Mouse (Mus musculus) layer of hippocampus, adult 8-10 months (tissue): Measurements from ENCODE around the gene Olfr1211. TPM values are rescaled to one million over a fixed set of nuclear protein-coding genes. Genes with fewer than 3 reads are reported as not detected.

Experiments
- DNase-seq, 2 experiments: peaks; one replicate each; pipeline ENCODE4 v3.0.0; 2022; ENCODE audit warnings: low spot score in 2 of 2
- total RNA-seq, 4 experiments: library from RNA; stranded (reverse); gene quantifications; 2 replicates each; pipeline ENCODE4 v1.2.4; 2022

Gene Olfr1211
- total RNA-seq: not detected

DNA sequence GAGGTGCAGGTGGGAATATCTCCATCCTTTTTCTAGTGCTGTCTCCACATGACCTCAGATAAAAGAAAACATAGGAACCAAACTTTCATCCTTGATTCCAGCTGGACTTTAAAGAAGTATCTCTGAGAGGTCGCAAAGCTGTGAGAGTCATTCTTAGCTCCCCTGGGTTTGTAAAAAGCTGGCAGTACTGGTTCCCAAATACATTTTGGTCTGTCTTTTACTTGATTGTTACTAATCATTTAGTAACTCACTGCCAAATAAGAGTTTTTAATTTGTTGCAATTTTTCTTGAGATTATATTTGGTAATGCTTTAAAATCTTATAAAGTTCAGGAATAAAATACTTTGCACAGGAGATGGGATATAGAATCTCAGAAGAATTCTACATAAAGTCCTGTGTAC, at the start of gene Olfr1211:
Gene Olfr1211 (minus strand): TSS at position 101 of the 400 bp plus-strand sequence.
- no peak for DNase-seq

DNA sequence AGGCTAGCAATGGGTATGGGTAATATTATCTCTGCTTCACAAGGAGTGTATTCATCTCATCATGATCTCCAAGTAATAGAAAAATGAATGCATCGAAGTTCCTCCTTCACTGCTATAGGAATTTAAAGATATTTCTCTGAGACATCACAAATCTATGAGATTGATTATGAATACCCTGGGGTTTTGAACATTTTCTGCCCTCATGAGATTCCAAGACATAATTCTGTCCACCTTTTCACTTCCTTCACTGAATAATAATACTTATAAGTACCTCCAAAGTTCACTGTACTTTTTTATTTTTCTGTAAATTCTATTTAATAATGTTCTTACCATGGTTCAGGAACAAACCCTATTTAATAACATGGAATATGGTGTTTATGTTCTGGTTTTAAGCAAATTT, 42.3 kb upstream of the Olfr1211 start, which contains the start of gene Gm13762:
Gene Gm13762 (minus strand): TSS at position 101 of the 400 bp plus-strand sequence.
- DNase-seq: no peak

DNA sequence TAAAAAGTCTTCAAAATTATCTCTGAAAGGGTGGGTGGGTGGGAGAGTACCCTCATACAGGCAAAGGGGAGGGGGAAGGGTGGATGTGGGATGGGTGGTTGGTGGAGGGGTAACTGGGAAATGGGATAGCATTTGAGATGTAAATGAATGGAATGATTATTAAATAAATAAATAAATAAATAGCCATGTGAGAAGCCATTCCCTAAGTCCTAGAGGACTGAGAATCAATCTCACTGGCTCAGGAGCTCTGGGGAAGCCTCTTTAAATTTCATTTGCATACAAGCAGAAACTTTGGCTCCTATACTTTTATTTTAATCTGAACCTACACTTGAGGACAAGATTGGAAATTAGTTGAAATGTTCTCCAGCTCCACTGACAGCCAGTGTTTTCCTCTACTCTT, 15.8 kb upstream of the Olfr1211 start, which contains the start of gene Olfr1212:
Gene Olfr1212 (plus strand): TSS at position 301 of the 400 bp plus-strand sequence.
- DNase-seq: no peak

DNA sequence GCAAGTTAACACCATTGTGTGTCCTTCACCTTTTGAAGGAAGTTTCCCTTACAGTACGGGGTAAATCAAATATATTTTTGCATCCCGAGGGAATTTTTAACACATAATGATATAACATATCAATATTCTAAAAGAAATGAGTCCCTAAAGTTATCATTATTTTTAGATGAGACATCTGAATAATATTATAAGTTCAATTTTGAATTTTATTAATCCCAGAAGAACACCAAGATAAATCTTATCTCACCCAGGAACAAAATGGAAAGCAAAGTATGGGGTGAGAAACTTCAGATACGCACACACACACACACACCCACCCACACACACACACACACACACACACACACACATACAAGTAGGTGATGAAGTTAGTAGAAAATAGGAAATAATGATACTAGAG, 22.9 kb downstream of the Olfr1211 start, which contains the start of gene Olfr1209:
Gene Olfr1209 (minus strand): TSS at position 101 of the 400 bp plus-strand sequence.
- DNase-seq: no peak

DNA sequence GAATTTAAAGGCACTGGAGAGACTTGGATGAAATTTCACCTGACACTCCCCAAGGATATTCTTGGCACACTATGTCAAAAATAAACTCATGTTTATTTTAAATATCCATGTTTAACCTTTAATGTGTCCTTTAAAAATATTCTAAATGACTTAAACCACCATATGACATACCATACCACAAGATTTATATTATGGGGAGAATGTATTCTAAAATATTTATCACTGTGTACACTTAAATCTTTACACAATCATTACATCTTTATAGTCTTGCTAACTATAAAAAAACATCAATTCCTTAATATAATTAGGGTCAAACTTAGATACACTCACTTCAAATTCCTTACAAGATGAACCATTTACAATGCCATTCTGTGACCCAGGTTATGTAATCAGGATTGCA, 35.7 kb downstream of the Olfr1211 start, which contains the start of gene Olfr1208:
Gene Olfr1208 (minus strand): TSS at position 101 of the 400 bp plus-strand sequence.
- no peak for DNase-seq

Other genes starting within 250 kb of the Olfr1211 start
- not detected for gene Olfr1195, start 248.9 kb downstream of the Olfr1211 start, total RNA-seq
- gene Olfr1196, start 233.5 kb downstream of the Olfr1211 start, total RNA-seq: not detected
- not detected for gene Olfr1197, start 205.7 kb downstream of the Olfr1211 start, total RNA-seq
- gene Olfr1198, start 186.7 kb downstream of the Olfr1211 start, total RNA-seq: not detected
- gene Olfr1199, start 177.6 kb downstream of the Olfr1211 start, total RNA-seq: not detected
- gene Olfr1200, start 167.6 kb downstream of the Olfr1211 start, total RNA-seq: not detected
- gene Olfr1201, start 145.1 kb downstream of the Olfr1211 start, total RNA-seq: not detected
- gene Olfr1202, start 123.6 kb downstream of the Olfr1211 start, total RNA-seq: not detected
- not detected for gene Olfr1205, start 108.4 kb downstream of the Olfr1211 start, total RNA-seq
- not detected for gene Olfr1204, start 88.8 kb downstream of the Olfr1211 start, total RNA-seq
- gene Olfr1206, start 74.9 kb downstream of the Olfr1211 start, total RNA-seq: not detected
- gene Olfr1208, start 35.8 kb downstream of the Olfr1211 start, total RNA-seq: not detected
- not detected for gene Olfr1209, start 23.0 kb downstream of the Olfr1211 start, total RNA-seq
- gene Olfr1212, start 15.9 kb upstream of the Olfr1211 start, total RNA-seq: not detected
- gene Gm13762, start 42.2 kb upstream of the Olfr1211 start, total RNA-seq: not detected
- gene Olfr1214, start 54.5 kb upstream of the Olfr1211 start, total RNA-seq: not detected
- gene Olfr1215, start 68.9 kb upstream of the Olfr1211 start, total RNA-seq: not detected
- not detected for gene Olfr1216, start 80.2 kb upstream of the Olfr1211 start, total RNA-seq
- gene Olfr1217, start 94.0 kb upstream of the Olfr1211 start, total RNA-seq: not detected
- not detected for gene Olfr1218, start 123.1 kb upstream of the Olfr1211 start, total RNA-seq
- gene Olfr1219, start 145.4 kb upstream of the Olfr1211 start, total RNA-seq: not detected
- gene Olfr1220, start 168.7 kb upstream of the Olfr1211 start, total RNA-seq: not detected
- gene Olfr1221, start 179.2 kb upstream of the Olfr1211 start, total RNA-seq: not detected
- gene Olfr1222, start 194.9 kb upstream of the Olfr1211 start, total RNA-seq: not detected
- gene Olfr1223, start 213.4 kb upstream of the Olfr1211 start, total RNA-seq: not detected
- gene Olfr1224-ps1, start 226.0 kb upstream of the Olfr1211 start, total RNA-seq: not detected
- gene Olfr1225, start 236.6 kb upstream of the Olfr1211 start, total RNA-seq: not detected